Mouse (Mus musculus): Measurements from ENCODE around the gene Hck.

Gene Hck

DNA sequence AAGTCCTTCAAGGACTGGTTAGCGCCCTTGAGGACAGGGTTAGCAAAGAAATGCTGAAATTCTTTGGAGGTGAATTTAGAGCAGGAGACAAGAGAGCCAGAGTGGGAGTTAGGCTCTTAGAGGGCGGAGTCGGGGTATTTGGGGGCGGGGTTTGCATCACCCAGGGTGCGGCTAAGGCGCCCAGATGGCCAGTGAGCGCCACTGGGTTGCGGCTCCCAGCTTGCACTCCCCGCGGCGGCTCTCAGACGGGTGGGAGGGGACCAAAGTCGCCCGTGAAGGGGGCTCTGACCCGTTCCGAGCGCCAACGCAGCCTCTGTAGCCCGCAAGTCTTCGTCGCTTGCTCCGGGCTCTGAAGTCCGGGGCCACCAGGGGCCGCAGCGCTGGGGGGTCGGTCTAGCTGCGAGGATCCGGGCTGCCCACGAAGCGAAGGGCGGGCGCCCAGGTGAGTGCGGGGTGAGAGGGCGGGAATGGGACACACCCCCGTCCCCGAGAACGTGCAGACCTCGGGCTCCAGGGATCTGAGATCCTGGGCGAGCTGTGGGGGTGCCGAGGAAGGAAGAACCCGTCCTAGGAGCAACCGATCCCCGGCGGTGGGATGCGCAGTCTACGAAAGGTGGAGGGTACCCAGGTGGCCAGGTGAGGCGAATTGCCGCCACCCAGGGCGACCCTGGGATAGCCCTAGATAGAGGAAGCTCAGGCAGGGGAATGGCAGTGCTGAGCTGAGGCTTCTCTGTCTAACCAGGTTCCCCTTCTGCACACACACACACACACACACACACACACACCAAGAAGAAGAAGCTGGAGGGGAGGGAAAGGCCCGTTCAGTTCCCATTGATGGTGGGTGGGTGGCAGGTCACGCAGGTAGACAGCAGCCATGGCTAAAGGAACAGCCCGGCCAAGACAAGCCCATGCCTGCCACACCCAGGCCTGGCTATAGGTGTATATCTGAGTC lies at the start of gene Hck:
TSS of gene Hck (plus strand) at position 156 of the 952 bp plus-strand sequence.
- DNase-seq (ENCODE audit: low read depth, low spot score) = peak; percentile 88

DNA sequence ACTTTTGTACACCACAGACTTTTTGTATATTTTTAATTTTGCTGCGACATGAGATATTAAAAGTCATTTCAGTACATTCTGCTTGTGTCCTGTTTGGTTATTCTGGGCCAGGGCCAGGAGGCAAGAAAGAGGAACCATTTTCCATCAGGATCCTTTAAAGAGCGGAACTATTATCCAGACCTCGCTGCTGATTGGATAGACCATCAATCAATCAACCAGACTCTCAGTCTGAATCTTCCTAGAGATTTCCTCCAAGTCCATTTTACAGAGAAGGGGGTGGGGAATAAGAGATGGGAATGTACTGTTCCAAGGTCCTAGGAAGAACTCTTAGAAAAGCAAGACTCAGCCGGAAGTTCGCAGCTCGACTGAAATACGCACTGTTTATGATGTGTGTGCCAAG lies 48.1 kb upstream of the Hck start:
- DNase-seq (ENCODE audit: low read depth, low spot score) = peak; percentile 72

DNA sequence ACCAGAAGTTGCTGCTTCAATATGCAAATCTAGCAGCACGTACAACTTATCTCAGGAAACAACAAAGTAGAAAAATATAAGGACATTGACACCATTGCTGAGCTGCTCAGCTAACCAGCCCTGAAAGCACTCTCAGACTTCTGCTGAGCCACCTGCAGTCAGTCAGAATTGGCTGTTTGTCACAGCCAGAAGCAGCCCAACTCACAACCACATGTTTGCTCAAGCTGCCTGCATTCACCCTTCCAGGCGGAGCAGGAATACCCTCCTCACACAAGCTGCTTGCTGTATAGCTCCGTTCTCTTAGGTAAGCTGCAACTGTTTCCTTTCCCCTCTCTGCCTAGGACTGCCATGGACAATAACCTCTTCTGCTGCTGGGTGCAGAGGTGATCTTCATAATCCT lies 44.9 kb upstream of the Hck start:
- no peak for DNase-seq (ENCODE audit: low read depth, low spot score)

DNA sequence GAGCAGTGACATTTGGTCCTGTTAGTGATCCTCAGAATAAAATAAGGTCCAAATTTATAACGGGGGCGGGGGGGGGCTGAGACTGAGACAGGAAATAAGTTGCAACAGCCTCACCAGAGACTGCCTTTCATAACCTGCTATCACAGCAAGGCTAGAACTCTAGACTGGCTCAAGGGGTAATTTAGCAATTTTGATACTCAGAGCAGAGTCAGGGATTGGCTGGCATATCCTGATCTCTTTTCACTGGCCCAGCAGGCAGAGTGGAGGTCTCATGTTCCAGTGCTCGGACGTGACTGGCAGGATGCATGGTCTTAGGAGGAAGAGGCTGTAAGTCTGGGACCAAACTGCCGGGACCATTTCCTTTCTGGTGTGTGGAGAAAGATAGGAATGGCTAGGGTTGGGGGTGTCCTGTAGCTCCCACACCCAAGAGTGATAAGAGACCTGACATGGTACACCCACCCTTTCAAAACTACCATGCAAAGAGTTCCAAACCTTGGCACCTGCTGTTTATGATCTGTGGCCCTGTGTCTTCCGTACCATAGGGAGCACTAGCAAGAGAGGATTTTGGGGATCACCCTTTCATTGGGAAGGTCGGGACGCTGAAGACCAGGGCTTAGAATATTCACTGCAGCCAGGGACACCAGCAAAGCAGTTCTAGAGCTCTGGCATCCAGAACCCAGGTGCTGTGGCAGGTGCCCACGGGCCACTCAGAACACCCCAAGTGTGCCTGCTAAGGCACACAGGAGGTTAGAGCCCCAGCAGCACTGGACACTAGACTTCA lies 43.9 kb upstream of the Hck start:
- no peak for DNase-seq (ENCODE audit: low read depth, low spot score)

DNA sequence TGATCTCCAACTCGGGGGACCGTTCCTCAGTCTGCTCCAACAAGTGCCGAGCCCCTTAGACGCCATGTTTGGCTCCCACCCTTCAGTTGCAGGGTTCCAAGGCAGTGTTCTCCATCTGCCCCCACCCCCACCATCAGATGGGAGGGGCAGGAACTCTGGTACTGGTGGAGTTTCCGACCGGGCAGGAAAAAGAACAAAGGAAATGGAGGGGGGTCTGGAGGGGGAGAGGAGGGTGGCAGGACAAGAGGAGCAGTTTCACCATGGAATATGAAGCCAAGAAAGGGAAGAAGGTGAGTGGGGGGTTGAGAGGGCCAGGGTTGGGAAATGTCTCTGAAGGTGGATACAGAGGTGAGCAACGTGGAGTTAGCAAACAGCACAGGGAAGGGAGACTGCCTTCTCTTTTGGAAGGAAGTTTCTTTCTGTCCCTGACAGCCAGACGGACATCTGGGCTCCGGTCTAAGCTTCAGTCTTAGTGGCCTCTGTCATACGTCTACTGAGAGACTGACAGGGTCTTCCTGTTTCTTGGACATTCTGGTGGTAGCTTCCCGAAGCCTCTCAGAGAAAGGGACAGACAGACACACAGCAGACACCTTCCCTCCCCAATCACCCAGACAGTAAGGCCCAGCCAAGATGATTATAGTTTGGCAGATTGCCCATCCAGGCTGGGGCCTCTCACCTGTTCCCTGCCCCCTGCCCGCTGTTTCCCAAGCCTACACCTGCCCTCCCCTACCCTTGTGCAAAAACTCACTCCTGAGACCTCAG lies 42.3 kb upstream of the Hck start, which contains the start of gene Ccm2l:
TSS of gene Ccm2l (plus strand) at position 209 of the 762 bp plus-strand sequence.
- no peak for DNase-seq (ENCODE audit: low read depth, low spot score)

DNA sequence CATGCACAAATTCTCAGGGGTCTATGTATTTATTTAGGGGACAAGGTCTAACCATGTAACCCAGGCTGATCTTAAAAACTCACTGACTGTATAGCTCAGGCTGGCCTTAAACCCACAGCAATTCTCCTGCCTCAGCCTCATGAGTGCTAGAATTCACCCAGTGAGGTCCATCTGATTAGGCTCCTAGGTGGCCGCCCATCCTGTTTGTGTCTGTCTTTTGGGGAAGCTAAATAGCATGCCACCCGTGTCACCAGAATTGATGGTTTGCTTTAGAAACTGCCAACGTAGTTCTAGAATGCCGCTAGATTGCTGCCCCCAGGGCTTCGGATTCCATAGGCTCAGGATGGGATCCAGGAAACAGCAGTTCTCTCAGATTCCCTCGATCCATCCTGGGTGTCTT lies 41.3 kb upstream of the Hck start:
- no peak for DNase-seq (ENCODE audit: low read depth, low spot score)

DNA sequence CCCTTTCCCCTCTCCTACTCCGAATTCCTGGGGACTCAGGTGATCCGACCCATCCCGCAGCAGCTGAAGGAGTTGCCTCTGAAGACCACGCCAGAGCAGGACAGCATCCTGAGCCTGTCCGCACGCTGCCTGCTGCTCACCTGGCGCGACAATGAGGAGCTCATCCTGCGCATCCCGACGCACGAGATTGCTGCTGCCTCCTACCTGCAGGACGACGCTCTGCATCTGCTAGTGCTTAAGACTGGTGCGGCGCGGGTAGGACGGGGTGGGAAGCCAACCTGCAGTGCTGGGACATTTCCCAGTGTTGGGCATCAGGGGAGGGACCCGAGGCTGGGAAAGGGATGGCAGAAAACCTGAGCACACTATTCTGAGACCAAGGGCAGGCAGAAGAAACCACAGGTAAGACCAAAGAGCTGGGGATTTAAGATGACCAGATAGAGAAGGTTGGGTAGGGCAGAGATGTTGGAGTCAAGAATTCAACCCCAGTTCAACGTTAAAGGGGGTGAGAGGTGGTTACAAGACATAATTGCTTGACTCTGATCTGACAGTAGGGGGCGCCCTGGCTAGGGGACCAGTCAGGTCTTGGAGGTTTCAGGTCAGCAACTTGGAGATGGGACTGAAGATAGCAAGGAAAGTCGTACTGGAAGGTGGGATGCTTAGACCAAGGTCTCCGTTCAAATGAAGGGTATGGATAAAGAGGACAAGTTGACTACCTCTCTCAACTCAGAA lies 37.3 kb upstream of the Hck start:
- peak; percentile 81 for DNase-seq (ENCODE audit: low read depth, low spot score)

DNA sequence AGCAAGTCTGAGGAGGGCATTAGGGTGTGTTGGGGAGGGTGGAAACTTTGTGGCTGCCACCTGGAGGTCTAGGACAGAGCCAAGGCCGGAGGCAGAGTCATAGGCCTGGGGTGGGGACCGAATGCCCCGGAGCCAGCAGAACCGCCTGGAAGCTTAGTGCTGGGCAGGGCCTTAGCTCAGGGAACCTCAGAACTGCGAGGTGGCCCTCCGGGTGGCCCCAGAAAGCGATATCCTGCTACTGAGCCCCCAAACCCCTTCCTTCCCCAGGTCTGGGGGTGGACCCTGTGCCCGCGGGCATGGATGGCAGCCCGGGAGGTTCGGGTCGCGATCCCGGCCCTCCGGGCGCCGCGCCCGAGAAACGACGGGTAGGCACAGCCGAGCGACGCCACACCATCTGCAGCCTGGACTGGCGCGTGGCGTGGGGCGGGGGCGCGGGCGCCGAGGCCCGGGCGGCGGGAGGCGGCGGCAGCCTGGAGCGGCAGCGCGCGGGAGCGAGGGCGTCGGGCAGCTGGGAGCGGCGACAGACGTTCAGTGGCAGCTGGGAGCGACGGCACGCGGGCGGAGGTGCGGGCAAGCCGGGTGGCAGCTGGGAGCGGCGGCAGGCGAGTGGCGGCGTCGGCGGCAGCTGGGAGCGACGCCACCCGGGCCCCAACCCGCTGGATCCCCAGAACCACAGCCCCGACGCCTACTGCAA lies 36.6 kb upstream of the Hck start:
- DNase-seq (ENCODE audit: low read depth, low spot score) = no peak

DNA sequence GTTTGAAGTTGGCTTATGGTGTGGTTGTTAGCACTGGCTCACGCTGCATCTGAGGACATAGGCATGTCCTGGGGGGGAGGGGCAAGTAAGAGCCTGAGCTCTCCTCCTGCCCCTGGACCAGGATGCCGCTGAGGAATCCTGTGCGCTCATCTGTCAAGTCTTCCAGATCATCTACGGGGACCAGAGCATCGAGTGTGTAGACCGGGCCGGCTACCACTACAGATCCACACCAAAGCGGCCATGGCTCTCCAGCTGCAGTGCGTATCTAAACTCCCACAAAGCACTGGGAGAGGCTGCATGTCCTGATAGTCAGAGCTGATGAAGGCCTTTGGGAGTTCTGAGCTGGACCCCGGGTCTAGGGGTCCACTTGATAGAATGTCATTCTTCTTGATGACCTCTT lies 33.6 kb upstream of the Hck start:
- DNase-seq (ENCODE audit: low read depth, low spot score) = no peak

DNA sequence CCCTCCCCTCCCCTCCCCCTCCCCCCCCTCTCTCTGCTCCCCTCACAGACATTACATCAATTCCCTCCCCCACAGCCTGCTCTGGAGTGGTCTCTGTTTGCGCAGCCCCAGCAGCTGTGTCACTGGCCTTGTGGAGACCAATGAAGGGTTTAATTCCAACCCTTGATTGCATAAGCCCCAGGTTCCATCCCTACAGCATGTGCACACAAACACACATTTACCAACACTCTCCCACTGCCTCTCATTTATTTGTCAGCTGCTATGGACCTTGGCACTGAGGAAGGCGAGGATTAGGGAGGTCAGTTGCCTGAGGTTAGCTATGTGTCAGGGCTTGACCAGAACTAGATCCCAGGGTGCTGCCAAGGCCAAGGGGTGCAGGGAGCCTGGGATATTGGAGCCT lies 32.3 kb upstream of the Hck start:
- DNase-seq (ENCODE audit: low read depth, low spot score) = peak; percentile 29

DNA sequence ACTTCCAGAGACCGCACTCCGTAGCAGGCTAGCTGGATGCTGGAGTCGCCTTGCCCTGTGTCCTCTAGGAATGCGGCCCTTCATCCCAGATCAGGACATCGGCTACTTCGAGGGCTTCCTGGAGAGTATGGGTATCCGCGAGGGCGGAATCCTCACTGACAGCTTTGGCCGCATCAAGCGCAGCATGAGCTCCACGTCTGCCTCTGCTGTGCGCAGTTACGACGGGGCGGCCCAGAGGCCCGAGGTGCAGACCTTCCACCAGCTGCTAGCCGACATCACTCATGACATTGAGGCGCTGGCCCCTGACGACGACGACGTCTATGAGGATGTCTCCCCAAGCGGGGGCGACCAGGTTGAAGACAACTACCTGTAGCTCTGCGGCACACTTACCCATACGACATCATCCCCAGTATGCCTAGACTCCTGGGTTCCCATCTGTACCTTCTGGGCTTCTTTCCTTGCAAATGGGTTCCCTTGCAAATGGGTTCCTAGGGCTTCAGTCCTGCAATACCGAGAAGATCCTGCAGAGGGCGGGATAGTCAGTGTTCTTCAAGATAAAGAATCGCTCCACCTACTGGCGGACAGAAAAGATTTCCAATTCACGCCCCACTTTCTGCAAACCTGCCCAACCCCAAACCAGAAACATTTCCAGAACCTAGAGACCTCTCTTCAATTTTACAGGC lies 27.3 kb upstream of the Hck start:
- peak; percentile 97 for DNase-seq (ENCODE audit: low read depth, low spot score)

DNA sequence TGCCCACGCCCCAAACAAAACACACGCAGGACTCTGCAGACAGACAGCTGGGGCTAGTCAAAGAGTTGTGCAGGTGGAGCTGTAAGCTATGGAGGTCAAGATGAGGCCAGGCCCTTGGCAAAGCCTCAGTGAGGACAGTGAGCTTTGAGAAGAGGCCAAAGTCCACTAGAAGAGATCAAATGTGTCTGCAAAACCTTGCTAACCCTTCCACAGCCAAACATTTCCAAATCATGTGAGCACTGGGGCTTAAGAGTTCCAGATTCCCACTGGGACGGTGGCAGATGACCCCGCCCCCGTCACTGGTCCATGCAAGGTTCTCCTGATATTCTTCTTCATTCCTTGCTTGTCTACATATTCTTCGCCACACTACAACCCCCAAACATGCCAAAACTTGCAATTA lies 26.4 kb upstream of the Hck start:
- DNase-seq (ENCODE audit: low read depth, low spot score) = no peak

DNA sequence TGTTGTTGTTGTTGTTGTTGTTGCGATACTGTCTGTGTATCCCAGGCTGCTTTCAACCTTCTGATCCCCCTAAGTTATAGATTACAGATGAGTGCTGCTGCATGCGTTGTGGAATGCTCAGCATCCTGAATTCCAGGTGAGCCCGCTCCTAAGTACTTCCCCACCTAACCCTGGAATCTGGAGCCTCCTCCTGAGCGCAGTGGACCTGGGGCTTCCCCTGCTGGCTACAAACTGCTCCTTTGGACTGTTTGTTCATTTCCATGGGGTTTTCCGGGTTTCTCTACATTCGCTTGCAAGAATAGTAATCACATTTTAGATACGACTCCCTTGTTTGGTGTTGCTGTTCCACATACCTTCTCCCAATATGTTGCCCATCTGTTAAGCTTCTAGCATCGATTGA lies 25.0 kb upstream of the Hck start:
- peak; percentile 39 for DNase-seq (ENCODE audit: low read depth, low spot score)

DNA sequence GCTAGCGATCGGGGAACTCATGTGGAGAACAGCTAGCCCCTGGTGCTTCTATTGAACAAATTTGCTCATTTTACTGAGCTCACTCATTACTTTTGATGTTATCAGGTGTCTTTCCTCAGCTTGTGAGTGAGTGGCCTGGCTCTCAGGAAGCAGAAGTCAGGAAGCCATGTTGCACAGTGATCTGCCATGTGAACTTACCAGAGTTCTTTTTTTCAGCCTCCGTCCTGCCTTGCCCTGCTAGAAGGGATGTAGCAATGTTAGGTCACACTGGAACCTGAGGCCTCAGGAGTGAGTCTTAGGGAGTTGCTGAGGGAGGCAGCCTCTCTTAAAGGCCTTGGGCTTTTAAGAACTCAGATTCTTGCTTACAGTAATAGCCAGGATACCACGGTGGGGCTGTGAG lies 24.4 kb upstream of the Hck start:
- DNase-seq (ENCODE audit: low read depth, low spot score) = no peak

DNA sequence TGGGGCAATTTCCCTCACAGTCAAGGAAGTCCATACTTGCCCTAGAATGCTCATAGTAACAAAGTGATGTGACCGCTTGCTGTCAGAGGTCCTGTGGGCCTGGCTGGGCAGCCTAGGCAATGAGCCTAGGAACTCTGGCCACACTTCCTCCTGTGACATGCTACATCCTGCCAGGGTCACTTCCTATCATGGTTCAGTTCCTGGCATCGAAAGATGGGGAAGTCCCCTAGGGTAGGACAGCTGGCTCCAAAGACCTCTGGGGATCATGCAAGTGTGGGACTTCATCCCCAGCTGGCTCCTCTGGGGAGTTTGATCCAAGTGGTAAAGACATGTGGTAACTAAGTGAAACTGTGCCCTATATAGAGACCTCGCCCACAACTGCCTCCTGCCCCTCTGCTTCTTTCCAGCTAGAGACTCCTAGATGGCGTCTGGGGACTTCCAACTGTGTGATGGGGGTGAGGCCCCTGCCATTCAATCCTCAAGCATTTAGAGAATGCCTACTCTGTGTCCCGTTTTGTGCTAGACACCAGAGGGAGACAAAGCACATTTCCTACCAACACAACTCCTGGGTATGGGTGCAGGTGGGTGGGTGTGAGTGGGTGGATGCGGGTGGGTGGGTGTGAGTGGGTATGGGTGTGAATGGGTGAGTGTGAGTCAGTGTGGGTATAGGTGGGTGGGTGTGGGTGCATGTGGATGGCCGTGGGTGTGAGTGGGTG lies 23.8 kb upstream of the Hck start:
- DNase-seq (ENCODE audit: low read depth, low spot score) = peak; percentile 62

DNA sequence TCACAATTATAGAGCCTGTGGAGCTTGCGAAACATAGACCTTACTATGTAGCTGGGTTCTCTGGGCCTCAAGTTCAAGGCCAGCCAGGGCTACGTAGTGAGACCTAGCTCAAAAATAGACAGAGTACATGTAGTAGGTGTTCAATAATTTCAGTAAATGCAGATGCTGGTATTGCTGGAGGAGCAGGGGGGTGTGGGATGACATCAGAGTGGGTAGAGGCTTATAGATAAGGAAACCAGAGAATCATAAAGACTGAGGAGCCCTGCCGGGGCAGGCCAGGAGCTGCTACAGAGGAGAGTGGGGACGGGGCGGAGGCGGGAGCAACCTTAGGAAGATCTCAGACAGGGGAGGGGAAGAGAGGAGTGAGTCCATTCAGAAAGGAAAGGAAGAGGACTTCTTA lies 22.7 kb upstream of the Hck start:
- DNase-seq (ENCODE audit: low read depth, low spot score) = no peak

DNA sequence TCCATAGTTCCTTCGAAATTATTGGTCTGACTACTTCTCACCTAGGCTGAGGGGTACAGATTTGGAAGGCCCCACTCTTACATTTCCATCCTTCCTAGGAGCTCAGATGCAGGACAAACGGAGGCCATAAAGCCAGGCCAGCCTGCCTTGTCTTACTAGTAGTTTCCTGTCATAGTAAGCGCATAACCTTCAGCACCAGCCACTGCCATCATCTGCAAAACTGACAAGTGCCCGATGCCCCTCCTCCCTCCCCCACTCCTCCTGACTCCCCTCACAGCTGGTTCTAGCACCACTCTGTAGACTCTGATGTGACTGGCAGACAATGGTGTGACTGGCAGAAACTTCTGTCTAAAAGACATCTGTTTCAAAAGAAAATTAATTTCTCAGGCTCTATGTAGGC lies 22.1 kb upstream of the Hck start:
- no peak for DNase-seq (ENCODE audit: low read depth, low spot score)

DNA sequence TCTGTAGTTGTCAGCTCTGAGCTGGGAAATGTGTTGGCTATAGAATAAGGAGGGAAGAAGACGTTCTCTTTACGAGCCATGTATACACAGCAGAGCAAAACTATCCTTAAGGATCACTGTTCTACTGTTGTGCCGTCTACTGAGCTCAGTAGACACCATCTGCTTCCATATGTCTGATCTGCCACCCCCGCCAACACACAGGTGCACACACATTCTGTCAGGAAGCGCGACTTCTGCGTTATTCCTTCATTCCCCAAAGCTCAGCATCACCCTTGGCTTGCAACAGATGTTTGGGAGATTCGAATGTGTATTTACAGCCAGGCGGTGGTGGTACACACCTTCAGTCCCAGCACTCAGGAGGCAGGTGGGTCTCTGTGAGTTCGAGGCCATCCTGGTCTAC lies 21.2 kb upstream of the Hck start:
- DNase-seq (ENCODE audit: low read depth, low spot score) = no peak

DNA sequence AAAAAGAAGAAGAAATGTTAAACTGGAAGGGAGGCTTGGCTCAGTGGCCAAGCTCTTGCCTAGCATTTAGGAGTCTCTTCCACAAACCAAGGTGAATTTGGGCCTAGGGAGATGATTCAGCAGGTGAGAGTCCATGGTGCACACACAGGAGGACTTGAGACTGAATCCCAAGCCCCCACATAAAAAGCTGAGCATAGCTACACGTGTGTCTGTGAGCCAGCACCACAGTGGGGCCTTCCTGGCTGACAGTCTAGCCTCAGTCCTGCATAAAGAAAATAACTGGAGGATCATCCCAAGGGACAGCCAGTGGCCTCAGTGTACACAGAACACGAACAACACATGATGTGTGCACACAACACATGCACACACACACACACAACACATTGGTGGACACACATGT lies 19.0 kb upstream of the Hck start:
- DNase-seq (ENCODE audit: low read depth, low spot score) = no peak
